Mouse (Mus musculus) left cerebral cortex, adult 6 months (tissue): ENCODE results near the gene Gm2004. TPM values are rescaled to one million over a fixed set of nuclear protein-coding genes. Genes with fewer than 3 reads are reported as not detected.

Experiments
- long read RNA-seq, 2 experiments: library from polyadenylated mRNA; unstranded; transcript quantifications; one replicate each; pipeline ENCODE4 v2.0.0; 2019 to 2020
- polyA plus RNA-seq: library from polyadenylated mRNA; unstranded; fragments of <200 nt; fragmentation: Nextera tagmentation; gene quantifications from 2 replicates; pipeline ENCODE4 v1.2.3, GENCODE M21; 2021

Gene Gm2004
- polyA plus RNA-seq: 0.47 and 0.69 TPM in 2 replicates
- long read RNA-seq, experiment 1, partial matches to known transcripts: 0 of 28 reads
- long read RNA-seq, experiment 1, other reads (novel, unspliced or antisense): 28 of 28 reads
- long read RNA-seq, experiment 2, partial matches to known transcripts: 14 of 18 reads
- long read RNA-seq, experiment 2, other reads (novel, unspliced or antisense): 3 of 18 reads

DNA sequence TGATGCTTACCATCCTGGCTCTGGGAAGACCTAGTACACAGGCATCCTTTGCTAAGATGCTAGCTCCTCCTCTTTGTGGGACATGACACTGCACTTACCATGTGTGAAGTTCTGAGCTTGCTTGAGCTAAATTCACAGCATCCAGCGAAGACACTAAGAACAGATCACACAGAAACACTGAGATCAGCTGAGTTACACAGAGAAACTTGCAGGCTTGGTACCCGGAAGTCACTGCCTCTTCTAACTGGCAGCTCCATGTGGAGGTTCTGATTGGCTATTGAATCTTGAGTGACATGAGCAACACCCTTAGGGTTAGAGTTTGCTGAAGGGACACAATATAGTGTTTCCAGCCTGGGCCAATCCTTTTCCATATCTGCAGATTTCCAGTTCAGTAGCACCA is at the start of gene Gm2004:
Gene Gm2004 (minus strand): TSS at position 101 of the 400 bp plus-strand sequence.

Other genes with a start within 250 kb of the Gm2004 start
- 0.72 and 0.92 TPM in 2 replicates for gene Zfp966, start 218.7 kb downstream of the Gm2004 start, polyA plus RNA-seq
- gene Gm2026, start 184.5 kb downstream of the Gm2004 start, polyA plus RNA-seq: 29.6 and 32.9 TPM in 2 replicates
- gene 2210418O10Rik, start 76.7 kb upstream of the Gm2004 start, polyA plus RNA-seq: 5.1 and 6.3 TPM in 2 replicates
- not detected in 2 replicates for gene Gm11009, start 169.7 kb upstream of the Gm2004 start, polyA plus RNA-seq